Mouse (Mus musculus): ENCODE measurements at regions not wholly inside any gene's neighbourhood (a gene's known extent, or its start where the extent isn't known, plus 50 kb on each side); places are given as distances from the start of the nearest gene placed in this dataset.

DNA sequence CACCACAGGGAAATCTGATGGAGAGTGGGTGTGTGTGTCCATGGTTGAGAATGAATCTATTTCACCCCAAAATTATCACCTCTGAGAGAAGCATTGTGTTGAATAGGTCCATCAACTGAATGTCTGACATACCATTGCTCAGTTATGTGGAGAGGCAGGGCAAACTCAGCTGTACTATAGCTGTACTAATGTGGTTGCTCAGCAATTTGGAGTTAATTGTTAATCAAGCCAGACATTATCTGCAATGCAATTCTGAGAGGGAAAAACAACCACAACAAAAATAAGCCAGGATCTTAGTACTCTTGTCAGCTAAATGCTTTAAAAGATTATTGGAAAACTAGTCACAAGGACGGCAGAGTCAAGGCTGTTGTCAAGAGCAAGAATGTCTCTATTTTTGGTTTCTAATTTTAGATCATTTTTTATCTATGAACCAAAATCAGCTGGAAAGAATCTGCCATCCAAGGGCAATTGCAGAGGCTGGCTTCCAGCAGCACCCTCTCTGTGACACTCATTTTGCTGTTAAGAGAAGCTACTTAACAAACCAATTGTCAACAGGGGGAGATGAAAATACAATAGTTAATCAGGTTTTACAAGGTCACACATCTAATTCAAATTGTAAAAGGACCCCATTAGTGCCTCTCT, 180.3 kb downstream of the Tfap2b start:
- no peak overlapping the region for H3K9ac ChIP-seq (replicated peaks; ENCODE audit: low read depth)
- H3K4me3 ChIP-seq (ENCODE audit: low read depth, low read length): no peak overlapping the region
- WGBS: 49% methylated on average over 1 of the region's 1 CpGs
- DNase-seq (ENCODE audit: low spot score) (no peak), ATAC-seq (no peak)
- H3K27ac ChIP-seq (ENCODE audit: low read length): no peak overlapping the region
- no peaks in the 10 kb centered on the region for H3K27me3 ChIP-seq (replicated peaks; ENCODE audit: insufficient read depth, low read length)
- no peaks in the 10 kb centered on the region for H3K9me3 ChIP-seq (ENCODE audit: low read length)
- TF ChIP-seq CTCF (IDR thresholded peaks at IDR 0.05) (no peak), EP300 (IDR thresholded peaks at IDR 0.05) (no peak)
- no peaks in the 10 kb centered on the region for H3K36me3 ChIP-seq (ENCODE audit: insufficient read depth, low read length)
- H3K4me1 ChIP-seq (ENCODE audit: insufficient read depth, low read depth, low read length): no peaks in the 10 kb centered on the region
- H3K4me2 ChIP-seq (replicated peaks; ENCODE audit: low read depth, low read length): no peak overlapping the region

DNA sequence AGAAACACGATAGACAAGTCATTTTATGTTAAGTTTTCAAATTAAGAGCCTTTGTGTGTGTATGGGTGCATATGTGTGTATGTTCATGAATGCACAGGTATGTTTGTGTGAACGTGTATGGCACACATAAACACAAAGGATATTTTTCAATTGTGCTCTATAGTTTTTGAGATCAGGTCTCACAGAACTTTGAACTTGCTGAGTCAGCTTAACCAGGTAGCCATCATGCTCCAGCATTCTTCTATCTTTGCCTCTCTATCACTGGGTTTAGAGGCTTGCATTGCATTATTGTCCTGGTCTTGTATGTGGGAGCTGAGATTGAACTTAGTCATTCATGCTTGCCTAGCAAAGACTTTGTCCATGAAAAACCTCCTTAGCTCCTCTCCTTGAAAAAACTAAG, 198.8 kb downstream of the Tfap2b start:
- no peak for ATAC-seq

DNA sequence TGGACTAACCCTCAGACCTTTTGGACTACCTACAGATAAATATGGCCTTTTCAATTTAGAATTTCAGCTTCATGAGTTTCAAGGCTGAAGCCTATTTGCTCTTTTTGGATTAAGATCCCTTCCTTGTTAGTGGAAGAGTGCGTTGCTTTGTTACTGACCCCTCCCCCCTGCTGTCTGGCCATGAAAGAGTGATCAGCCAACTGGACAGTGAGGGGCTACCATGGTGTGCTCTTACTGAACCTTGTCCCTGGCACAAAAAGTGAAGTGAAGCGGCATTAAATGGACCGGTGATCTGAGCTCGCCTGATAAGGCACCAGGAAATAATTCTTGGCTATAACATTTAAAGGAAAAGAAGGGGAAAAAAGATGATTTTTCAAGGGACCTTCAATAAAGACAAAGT, 203.6 kb downstream of the Tfap2b start:
- Histone ChIP-seq H3K4me2 (replicated peaks; ENCODE audit: low read depth, low read length) (no peak overlapping the region), H3K4me3 (ENCODE audit: low read depth, low read length) (no peak overlapping the region), H3K27me3 (replicated peaks; ENCODE audit: insufficient read depth, low read length) (no peaks in the 10 kb centered on the region), H3K36me3 (ENCODE audit: insufficient read depth, low read length) (no peaks in the 10 kb centered on the region), H3K9ac (replicated peaks; ENCODE audit: low read depth) (no peak overlapping the region), H3K27ac (ENCODE audit: low read length) (no peak overlapping the region), H3K9me3 (ENCODE audit: low read length) (no peaks in the 10 kb centered on the region), H3K4me1 (ENCODE audit: insufficient read depth, low read depth, low read length) (no peaks in the 10 kb centered on the region)
- ATAC-seq (no peak), DNase-seq (ENCODE audit: low spot score) (no peak)
- TF ChIP-seq CTCF (IDR thresholded peaks at IDR 0.05) (no peak), EP300 (IDR thresholded peaks at IDR 0.05) (no peak)
- 84% methylated on average over 4 of the region's 4 CpGs for WGBS

More for the DNA sequence above, 198.8 kb downstream of the Tfap2b start:
- H3K27ac ChIP-seq (ENCODE audit: low read length): no peak overlapping the region
- H3K4me2 ChIP-seq (replicated peaks; ENCODE audit: low read depth, low read length): no peak overlapping the region
- TF ChIP-seq EP300 (IDR thresholded peaks at IDR 0.05) (no peak), CTCF (IDR thresholded peaks at IDR 0.05) (no peak)
- WGBS: 46% methylated on average over 2 of the region's 2 CpGs
- H3K36me3 ChIP-seq (ENCODE audit: insufficient read depth, low read length): no peaks in the 10 kb centered on the region
- DNase-seq (ENCODE audit: low spot score): no peak
- no peak overlapping the region for H3K4me3 ChIP-seq (ENCODE audit: low read depth, low read length)
- no peak overlapping the region for H3K9ac ChIP-seq (replicated peaks; ENCODE audit: low read depth)
- no peaks in the 10 kb centered on the region for H3K9me3 ChIP-seq (ENCODE audit: low read length)
- no peaks in the 10 kb centered on the region for H3K27me3 ChIP-seq (replicated peaks; ENCODE audit: insufficient read depth, low read length)
- no peaks in the 10 kb centered on the region for H3K4me1 ChIP-seq (ENCODE audit: insufficient read depth, low read depth, low read length)

DNA sequence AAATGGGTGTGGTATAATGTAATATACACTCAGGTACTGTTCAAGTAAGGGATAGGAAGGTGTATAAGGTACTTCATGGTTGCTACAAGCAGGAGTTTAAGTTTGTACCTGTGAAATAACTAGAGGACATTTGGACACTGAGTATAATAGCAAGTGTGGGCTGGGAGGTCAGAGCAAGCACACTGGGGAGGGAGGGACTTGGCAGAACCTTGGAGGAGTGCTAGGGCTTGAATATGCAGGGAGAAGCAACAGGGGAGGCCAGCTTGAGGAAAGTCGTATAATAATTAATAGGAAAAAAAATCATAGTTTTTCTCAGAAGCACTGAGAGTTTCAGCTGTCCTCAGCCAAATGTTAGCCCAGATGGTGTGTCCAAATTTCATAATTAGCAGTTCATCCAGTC, 212.4 kb downstream of the Tfap2b start:
- DNase-seq (ENCODE audit: low spot score) (no peak), ATAC-seq (no peak)
- Histone ChIP-seq H3K27me3 (replicated peaks; ENCODE audit: insufficient read depth, low read length) (no peaks in the 10 kb centered on the region), H3K27ac (ENCODE audit: low read length) (no peak overlapping the region), H3K36me3 (ENCODE audit: insufficient read depth, low read length) (no peaks in the 10 kb centered on the region), H3K9ac (replicated peaks; ENCODE audit: low read depth) (no peak overlapping the region), H3K4me3 (ENCODE audit: low read depth, low read length) (no peak overlapping the region), H3K4me2 (replicated peaks; ENCODE audit: low read depth, low read length) (no peak overlapping the region), H3K9me3 (ENCODE audit: low read length) (no peaks in the 10 kb centered on the region), H3K4me1 (ENCODE audit: insufficient read depth, low read depth, low read length) (no peaks in the 10 kb centered on the region)
- 32% methylated on average over 1 of the region's 1 CpGs for WGBS
- TF ChIP-seq EP300 (IDR thresholded peaks at IDR 0.05) (no peak), CTCF (IDR thresholded peaks at IDR 0.05) (no peak)

DNA sequence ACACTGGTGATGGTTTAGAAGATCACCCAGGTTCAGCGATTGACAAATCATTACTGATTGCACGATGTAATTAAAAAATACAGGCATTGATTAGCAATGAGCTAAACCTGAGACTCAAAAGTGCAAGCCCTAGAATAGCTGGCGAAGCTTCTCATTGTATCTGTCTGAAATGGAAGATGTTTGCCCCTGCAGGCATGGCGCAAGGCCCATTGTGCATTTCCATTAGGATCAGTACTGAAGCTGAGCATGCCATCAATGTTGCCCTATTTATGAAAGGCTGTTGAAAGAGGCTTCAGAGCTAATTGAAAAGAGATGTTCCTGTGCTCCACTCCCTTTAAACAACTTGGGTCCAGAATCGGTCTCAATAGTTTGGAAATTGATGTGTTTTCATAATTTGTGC, 242.1 kb downstream of the Tfap2b start:
- Histone ChIP-seq H3K9me3 (ENCODE audit: low read length) (no peaks in the 10 kb centered on the region), H3K27me3 (replicated peaks; ENCODE audit: insufficient read depth, low read length) (no peaks in the 10 kb centered on the region), H3K4me2 (replicated peaks; ENCODE audit: low read depth, low read length) (no peak overlapping the region), H3K4me3 (ENCODE audit: low read depth, low read length) (no peak overlapping the region), H3K27ac (ENCODE audit: low read length) (no peak overlapping the region), H3K4me1 (ENCODE audit: insufficient read depth, low read depth, low read length) (no peaks in the 10 kb centered on the region), H3K9ac (replicated peaks; ENCODE audit: low read depth) (no peak overlapping the region), H3K36me3 (ENCODE audit: insufficient read depth, low read length) (no peaks in the 10 kb centered on the region)
- TF ChIP-seq CTCF (IDR thresholded peaks at IDR 0.05): no peak
- no peak for TF ChIP-seq EP300 (IDR thresholded peaks at IDR 0.05)
- ATAC-seq (no peak), DNase-seq (ENCODE audit: low spot score) (no peak)
- 87% methylated on average over 5 of the region's 5 CpGs for WGBS

DNA sequence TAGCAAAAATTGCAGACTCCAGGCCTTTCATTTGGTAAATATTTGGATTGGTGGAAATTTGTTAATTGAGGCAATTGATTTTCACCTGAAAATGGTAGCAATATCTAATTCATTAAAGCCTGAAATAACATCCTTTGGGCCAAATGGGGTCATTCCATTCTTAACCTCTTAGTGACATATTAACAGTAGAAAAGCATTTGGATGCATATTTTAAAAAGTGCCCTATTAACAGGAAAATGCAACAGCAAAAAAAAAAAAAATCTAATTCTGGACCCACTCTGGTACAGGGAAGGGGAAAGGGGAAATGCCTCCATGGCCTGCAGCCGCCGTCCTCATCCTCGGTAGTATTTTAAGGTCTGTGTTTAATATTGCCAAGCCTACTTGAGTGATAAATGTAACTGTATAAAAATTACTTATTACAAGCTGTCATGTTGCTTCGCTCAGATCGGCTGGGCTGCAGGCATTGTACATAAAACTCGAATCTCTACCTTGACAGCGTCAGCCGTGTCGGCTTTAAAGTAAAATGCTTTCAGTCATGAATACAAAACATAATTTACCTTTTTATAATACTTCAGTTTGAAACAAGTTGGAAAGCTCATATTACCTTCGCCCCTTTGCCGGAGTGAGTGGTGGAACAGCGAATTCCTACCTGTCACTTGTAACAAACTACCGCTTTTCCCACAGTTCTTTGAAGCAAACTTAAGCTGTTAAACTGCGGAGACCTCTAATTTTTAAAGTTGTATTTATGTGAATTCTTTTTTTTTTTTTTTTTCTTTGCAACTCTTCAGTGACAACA, 250.1 kb downstream of the Tfap2b start:
- Histone ChIP-seq H3K4me3 (ENCODE audit: low read depth, low read length) (no peak overlapping the region), H3K4me2 (replicated peaks; ENCODE audit: low read depth, low read length) (no peak overlapping the region), H3K27ac (ENCODE audit: low read length) (no peak overlapping the region), H3K9me3 (ENCODE audit: low read length) (no peaks in the 10 kb centered on the region), H3K4me1 (ENCODE audit: insufficient read depth, low read depth, low read length) (no peaks in the 10 kb centered on the region), H3K9ac (replicated peaks; ENCODE audit: low read depth) (no peak overlapping the region), H3K36me3 (ENCODE audit: insufficient read depth, low read length) (no peaks in the 10 kb centered on the region), H3K27me3 (replicated peaks; ENCODE audit: insufficient read depth, low read length) (no peaks in the 10 kb centered on the region)
- WGBS: 63% methylated on average over 14 of the region's 14 CpGs
- DNase-seq (ENCODE audit: low spot score): no peak
- no peak for TF ChIP-seq EP300 (IDR thresholded peaks at IDR 0.05)
- TF ChIP-seq CTCF (IDR thresholded peaks at IDR 0.05): no peak
- ATAC-seq: no peak
